Mouse (Mus musculus) inflammation-experienced regulatory T-cells, adult 6 months (primary cell): Measurements from ENCODE around the gene Mat2b. TPM values are rescaled to one million over a fixed set of nuclear protein-coding genes. Genes with fewer than 3 reads are reported as not detected.

ENCODE experiments used
- ATAC-seq: one replicate; pipeline ENCODE4 v1.8.0; 2017
- polyA plus RNA-seq, 3 experiments: library from polyadenylated mRNA; unstranded; fragments of 100-300 nt; shearing (Covaris generic); gene quantifications; one replicate each; pipeline ENCODE4 v1.2.1; 2017

Gene Mat2b
- polyA plus RNA-seq, 3 experiments from 2014 or later, result 222 to 245 (median 230) TPM

- no peak for ATAC-seq
Measured at GRCm38 (mm10) chr11:40649726-40650445, 45.1 kb downstream of the Mat2b start.

DNA sequence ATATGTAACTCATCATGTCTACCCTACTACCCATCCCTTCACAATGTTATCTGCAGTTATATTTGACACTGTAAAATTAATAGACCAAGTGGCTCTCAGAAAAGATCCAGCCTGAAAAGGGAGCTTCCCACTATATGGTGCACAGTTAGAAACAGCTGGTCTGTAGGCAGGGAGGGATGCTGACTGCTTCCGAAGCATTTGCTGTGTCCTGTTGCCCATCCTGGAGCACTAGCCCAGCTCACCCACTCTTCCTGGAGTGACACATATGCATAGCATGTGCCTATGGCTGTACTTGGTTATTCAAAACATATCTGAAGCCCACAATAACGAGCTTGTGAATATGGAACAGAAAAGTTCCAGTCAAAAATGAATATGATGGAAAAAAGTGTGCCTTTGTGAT lies 47.8 kb downstream of the Mat2b start:
- ATAC-seq, result no peak

Other genes with a start within 250 kb of the Mat2b start
- gene Hmmr, start 38.2 kb upstream of the Mat2b start, polyA plus RNA-seq, result 10 to 100 TPM in 1 of 3 experiments, 1 to 10 TPM in 2; 2.8 to 46.9 (median 4.5) TPM
- 10 to 100 TPM; 39.3 to 75.1 (median 40.0) TPM for gene Nudcd2, start 38.5 kb upstream of the Mat2b start, polyA plus RNA-seq
- 100 to 1,000 TPM in 1 of 3 experiments, 10 to 100 TPM in 2; 54.7 to 149 (median 61.1) TPM for gene Ccng1, start 60.1 kb upstream of the Mat2b start, polyA plus RNA-seq